Mouse (Mus musculus): ENCODE data around the gene Dnm3.

Gene Dnm3

DNA sequence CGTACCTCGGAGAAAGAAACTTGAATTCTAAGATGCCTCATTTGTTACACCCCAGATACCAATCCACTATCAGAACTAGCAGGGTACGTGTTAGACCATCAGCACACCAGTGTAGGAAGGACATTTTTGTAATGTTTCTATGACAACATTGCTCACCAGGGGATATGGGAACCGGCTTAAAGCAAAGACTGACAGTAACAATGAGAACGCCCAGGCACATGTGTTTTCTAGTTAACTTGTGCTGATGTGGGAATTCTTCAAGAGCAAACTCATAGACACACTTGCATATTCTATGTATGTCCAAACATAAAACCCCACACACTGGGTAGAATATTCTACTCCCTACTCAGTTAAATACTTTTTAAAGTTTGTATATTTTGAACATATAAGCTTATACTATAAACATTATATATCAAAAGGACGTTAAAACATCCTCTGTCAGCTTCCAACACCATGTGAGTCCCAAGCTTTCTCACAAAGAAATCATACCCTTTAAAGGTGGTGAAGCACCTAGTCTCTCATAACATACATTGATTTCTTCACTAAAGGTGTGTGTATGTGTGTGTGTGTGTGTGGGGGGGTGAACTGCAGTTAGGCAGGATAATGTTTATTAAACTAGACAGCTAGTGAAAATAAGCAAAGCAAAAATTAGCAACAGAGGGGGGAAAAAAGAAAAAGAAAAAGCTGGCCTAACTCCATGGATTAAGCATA is 369.0 kb downstream of the Dnm3 start:
- no peak for DNase-seq (ENCODE audit: low spot score)

DNA sequence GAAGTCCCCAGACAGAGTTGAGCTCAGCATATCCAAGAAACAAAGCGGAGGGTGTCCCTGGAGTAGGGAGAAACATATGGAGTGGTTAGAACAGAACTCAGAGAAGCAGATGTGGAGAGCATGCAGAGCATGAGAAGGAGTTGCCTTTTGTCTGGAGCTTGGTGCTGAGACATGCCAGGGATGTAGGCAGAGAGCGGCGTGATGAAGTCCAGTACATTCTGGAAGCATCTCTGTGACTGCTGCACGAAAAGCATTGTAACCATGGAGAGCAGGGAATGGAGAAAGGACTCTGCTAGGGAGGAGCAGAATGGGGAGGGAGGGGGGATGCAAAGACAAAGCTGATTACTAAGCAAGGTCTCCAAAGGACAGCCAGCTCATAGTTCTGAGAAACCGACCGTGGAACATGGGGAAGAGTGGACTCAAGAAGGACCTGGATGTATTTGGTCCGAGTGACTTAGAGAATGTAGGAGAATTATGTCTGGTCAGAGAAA is 369.6 kb downstream of the Dnm3 start:
- peak; percentile 23 for DNase-seq (ENCODE audit: low spot score)

- DNase-seq (ENCODE audit: low spot score), result no peak
Observed at GRCm38 (mm10) chr1:162107011-162107606, 370.7 kb downstream of the Dnm3 start.

GRCm38 (mm10) chr1:162100961-162101830 is 376.6 kb downstream of the Dnm3 start:
- DNase-seq (ENCODE audit: low spot score), result no peak

DNA sequence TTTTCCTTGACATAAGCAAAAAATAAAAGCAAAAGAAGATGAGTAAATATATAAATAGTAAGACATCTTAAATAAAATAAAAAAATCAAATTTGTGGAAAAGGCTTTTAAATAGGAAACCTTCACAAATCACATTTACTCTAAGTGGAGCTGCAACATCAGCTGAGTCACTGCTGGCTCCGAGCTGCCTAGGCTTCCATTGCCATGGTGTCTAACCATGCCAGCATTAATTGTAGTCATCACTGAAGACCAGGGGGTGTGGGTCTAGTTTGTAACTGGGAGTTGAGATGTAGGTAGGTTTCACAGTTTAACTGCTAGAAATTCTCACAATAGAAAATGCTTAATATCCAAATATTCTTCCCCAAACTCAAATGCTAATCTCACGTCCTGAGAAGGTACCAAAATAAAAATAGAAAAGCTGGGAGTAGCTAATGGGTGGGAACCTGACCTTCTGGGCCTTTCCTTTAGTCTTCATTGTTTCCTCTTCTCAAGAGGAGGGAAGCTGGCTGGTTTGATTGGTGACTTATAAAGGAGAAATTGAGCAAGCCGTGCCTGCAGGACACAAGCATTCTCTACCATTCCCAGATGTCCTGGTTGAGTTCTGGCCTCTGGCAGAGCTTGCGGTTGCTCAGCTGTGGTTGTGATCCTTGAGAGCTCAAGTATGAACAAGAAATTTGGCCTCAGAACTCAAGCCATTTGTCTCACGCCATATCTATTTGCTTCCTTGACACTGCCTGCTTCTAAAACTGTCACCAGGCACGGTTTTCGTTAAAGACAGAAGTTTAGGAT is 377.6 kb downstream of the Dnm3 start:
- DNase-seq (ENCODE audit: low spot score), result no peak

- no peak for DNase-seq (ENCODE audit: low spot score)
Observed at GRCm38 (mm10) chr1:162099203-162099602, 378.6 kb downstream of the Dnm3 start.

- DNase-seq (ENCODE audit: low spot score), result no peak
Observed at GRCm38 (mm10) chr1:162094523-162095272, 383.1 kb downstream of the Dnm3 start.

DNA sequence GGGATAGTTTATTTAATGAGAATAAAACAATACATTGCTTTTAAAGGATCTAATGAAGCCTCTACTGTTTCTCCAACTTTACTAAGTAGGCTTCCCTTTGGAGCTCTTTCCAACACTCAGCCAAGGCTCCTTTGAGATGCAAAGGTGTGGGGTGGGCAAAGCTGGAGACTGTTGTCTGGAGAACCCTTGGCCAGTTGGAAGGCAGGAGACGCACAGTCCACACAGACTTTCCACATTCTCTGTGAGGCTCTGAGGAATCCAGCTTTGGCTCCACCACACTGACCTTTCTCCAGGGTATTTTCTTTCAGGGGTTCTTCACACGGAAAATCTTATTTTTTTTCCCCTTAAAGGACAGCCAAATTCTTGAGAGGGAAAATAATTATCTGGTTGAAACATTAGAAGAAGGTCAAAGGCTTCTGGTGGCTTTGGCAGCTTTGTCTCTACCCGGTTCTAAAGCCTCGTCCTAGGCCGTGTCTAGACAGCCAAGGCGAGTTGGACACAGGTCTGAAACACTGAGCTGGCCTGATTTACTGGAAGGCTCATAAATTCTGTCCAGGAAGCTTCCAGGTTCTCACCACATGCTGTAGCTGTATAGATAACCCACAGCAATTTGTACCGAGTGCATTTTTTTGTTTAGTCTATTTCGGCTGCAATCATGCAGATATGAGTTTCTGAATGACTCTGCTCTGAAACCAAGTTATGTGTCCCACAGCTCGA is 383.9 kb downstream of the Dnm3 start:
- no peak for DNase-seq (ENCODE audit: low spot score)

- no peak for DNase-seq (ENCODE audit: low spot score)
Observed at GRCm38 (mm10) chr1:162092899-162093659, 384.8 kb downstream of the Dnm3 start.

DNA sequence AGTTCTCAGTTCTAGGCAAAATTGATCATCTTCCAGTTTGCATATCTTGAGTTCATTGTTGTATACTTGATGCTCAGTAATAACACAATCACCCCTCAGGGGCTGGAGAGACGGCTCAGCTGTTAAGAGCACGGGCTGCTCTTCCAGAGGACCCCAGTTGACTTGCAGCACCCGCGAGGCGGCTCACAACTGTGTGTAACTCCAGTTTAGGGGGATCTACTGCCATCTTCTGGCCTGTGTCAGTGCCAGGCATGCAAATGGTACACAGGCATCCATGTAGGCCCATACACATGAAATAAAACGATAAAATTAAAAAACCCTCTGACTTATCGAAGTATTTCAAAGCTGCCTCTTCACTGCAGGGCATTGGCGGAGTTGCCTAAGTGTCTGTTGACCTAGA is 385.4 kb downstream of the Dnm3 start:
- DNase-seq (ENCODE audit: low spot score), result no peak

GRCm38 (mm10) chr1:162083886-162084478 is 393.9 kb downstream of the Dnm3 start:
- no peak for DNase-seq (ENCODE audit: low spot score)

- DNase-seq (ENCODE audit: low spot score), result no peak
Observed at GRCm38 (mm10) chr1:162083354-162083753, 394.5 kb downstream of the Dnm3 start.

- no peak for DNase-seq (ENCODE audit: low spot score)
Observed at GRCm38 (mm10) chr1:162082711-162083110, 395.1 kb downstream of the Dnm3 start.

DNA sequence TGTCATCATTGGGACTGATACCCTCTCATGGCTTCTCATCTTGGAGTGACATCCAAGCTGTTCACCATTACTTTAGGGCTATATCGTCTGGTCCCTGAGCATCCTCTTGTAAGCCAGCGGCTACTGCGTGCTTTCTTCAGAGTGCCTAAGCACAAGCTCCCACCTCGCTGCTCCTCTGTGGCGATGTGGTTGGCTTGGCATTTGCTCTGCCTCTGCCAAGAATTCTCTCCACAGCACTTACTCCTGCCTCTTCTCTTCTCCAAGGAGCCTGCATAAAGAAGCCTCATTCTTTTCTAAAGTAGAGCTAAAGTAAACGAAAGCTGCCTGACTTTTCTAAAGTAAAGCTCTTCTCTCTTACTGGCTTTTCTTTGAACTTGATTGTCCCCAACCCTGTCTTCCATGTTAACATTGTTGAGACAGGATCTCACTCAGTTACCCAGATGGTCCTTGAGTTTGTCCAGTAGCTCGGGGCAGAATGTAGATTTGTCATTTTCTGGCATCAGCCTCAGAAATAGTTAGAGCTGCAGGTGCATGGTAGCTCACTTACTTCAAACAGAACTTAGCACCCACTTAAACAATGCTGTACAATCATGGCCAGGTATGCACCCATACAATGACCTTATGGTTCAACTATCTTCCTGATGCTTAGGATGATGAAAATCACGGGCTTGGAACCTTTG is 396.0 kb downstream of the Dnm3 start:
- no peak for DNase-seq (ENCODE audit: low spot score)

- DNase-seq (ENCODE audit: low spot score), result no peak
Observed at GRCm38 (mm10) chr1:162079989-162080388, 397.8 kb downstream of the Dnm3 start.

DNA sequence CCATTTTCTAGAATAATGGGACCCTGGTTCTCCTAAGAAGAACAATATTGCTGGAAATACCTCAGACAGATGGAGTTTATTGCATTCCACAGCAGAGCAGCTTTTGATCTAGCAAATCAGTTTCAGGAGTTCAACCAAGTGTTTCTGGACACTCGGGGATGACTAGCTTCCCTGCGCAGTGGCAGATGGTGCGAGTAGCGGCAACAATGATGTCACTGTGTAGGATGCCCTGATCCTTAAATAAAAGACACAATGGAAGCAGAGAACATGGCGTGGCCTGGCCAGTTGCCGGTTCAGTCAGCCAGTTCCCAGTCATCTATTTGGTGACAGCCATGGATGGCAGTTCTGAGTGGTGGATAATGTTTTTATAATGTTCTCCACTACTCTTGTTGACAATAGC is 400.4 kb downstream of the Dnm3 start:
- peak; percentile 15 for DNase-seq (ENCODE audit: low spot score)

GRCm38 (mm10) chr1:162076581-162077001 is 401.2 kb downstream of the Dnm3 start:
- DNase-seq (ENCODE audit: low spot score), result no peak

- DNase-seq (ENCODE audit: low spot score), result no peak
Observed at GRCm38 (mm10) chr1:162075831-162076230, 402.0 kb downstream of the Dnm3 start.

GRCm38 (mm10) chr1:162075416-162075815 is 402.4 kb downstream of the Dnm3 start:
- DNase-seq (ENCODE audit: low spot score), result no peak

All from left cerebral cortex, adult 11 months (tissue).